Mouse (Mus musculus) liver (tissue): ENCODE results near the gene Sox15.

Experiments used
- DNase-seq: peaks from one replicate; pipeline ENCODE4 v3.0.0-alpha.2; 2020; ENCODE audit warnings: mixed read lengths

The Sox15 gene

DNA sequence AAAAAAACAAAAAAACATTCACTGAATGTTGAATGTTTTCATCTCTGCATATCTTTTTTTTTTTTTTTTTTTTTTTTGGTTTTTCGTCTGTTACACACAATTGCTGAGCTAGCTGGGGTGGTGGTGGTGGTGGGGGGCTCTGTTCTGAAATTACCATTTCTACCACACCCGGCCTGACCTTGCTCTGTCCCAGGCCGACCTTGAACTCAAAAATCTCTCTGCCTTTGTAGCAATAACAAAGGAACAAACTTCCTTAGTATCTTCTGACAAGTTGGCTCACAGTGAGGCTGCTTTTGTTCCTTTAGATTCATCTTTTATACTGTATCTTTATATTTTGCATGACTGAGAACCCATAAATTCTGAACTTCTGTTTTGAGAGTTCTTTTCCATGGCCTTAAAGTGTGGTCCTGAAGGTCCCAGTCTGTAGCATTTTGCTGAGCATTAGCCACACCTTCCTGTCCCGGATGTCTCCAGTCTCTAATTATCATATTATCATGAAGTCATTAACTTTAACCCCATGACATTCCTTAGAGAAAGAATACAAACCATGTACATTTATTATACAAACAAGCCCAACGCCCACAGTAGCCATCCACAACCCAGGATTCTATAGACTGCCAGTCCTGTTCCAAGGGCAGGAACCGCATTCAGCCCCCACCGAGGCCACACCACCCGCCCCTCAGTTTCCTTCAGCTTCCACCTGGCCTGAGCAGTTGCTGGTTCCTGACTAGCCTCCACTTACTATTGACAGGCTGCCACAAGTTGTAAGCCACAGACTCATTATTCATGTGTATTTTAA lies 48.9 kb downstream of the Sox15 start:
- DNase-seq = no peak

DNA sequence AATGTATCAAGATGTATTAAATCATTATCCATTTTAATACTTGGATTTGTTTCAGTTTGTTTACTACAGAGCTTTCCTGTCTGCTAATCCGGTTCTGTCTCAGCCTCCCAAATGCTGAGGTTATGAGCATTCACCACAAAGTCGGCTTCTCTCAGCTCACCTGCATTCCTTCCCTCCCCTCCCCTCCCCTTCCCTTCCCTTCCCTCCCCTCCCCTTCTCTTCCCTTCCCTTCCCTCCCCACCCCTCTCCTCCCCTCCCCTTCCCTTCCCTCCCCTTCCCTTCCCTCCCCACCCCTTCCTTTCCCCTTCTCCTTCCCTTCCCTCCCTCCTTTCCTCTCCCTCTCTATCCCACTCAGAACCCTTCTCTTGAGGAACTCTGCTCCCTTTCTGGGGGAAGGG lies 49.5 kb downstream of the Sox15 start:
- DNase-seq = no peak
